Mouse (Mus musculus): Measurements from ENCODE around the gene Sdf4. TPM values are rescaled to one million over a fixed set of nuclear protein-coding genes. Genes with fewer than 3 reads are reported as not detected.

The Sdf4 gene
- total and polyA plus RNA-seq, 3 experiments = 111 to 117 TPM; not detected in 1

DNA sequence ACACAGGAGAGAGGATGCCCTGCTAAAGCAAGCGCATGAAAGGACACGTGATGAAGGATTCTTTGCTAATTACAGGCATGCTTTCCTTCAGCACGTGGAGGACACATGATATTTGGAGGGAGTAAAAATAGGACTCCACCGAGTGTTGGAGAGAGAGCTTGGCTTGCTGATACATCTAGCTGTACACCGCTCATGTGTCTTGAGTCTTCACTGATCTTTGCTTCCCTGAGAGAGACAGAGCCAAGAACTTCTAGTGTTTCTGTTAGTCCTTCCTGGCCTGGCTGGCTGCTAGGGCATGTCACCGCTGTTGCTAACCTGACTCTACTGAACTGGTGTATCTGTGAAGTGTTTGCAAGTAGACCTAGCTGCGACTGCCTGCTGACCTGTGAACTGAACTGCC, 31.5 kb downstream of the Sdf4 start:
- H3K36me3 ChIP-seq (ENCODE audit: control insufficient read depth in 1 of 2, insufficient read depth in 2 of 2, low read length in 2 of 2) = peaks cover 0 to 23% of the 10 kb centered on the region in 2 experiments; a peak in 2 of 4 replicates

GRCm38 (mm10) chr4:156026013-156026412, 33.3 kb downstream of the Sdf4 start, which contains the start of gene Tnfrsf18:
Gene Tnfrsf18 (plus strand): TSS chr4:156026164.
- peak within 1 kb of the TSS; percentile 44 to 45 for H3K4me3 ChIP-seq (ENCODE audit: control insufficient read depth in 1 of 2, insufficient read depth in 1 of 2, low read depth in 2 of 2, low read length in 2 of 2)
- peak within 1 kb of the TSS; percentile 62 for H3K9ac ChIP-seq (ENCODE audit: control insufficient read depth, low read depth, low read length, poor library complexity, severe bottlenecking)
- H3K9me3 ChIP-seq (replicated peaks; ENCODE audit: insufficient read depth, low read length) = no peaks in the 10 kb centered on the region
- DNase-seq (ENCODE audit: low read depth, low spot score) = peak; percentile 89
- H3K27ac ChIP-seq (ENCODE audit: control insufficient read depth, low read depth, low read length) = peak within 1 kb of the TSS; percentile 69
- TF ChIP-seq RAD21 (IDR thresholded peaks at IDR 0.05; ENCODE audit: low read depth, low read length) (peak; percentile 13), CHD2 (IDR thresholded peaks at IDR 0.05; ENCODE audit: low read length) (no peak), ZC3H11A (IDR thresholded peaks at IDR 0.05; ENCODE audit: low read depth, low read length) (no peak), MYB (IDR thresholded peaks at IDR 0.05; ENCODE audit: low read depth, low read length) (no peak), GABPA (IDR thresholded peaks at IDR 0.05; ENCODE audit: low read depth, low read length) (no peak), KAT2A (conservative IDR thresholded peaks at IDR 0.05; ENCODE audit: low read depth, low read length) (no peak), TCF12 (IDR thresholded peaks at IDR 0.05; ENCODE audit: low read depth, low read length) (no peak), TBP (IDR thresholded peaks at IDR 0.05; ENCODE audit: low read depth, low read length) (0 out of 2 replicates have a peak, but pooled peaks have one; percentile 31), SMC3 (IDR thresholded peaks at IDR 0.05; ENCODE audit: low read depth, low read length) (peak; percentile 4; the same call in 1 of the 2 replicates), EP300 (IDR thresholded peaks at IDR 0.05; ENCODE audit: low read depth in 1 of 2, low read length in 2 of 2) (peak; percentile 34 to 47; a peak in 2 of 4 replicates), ELF1 (IDR thresholded peaks at IDR 0.05; ENCODE audit: low read depth, low read length) (no peak), POLR2A (IDR thresholded peaks at IDR 0.05; ENCODE audit: control insufficient read depth in 1 of 2, insufficient read depth in 1 of 2, low read depth in 1 of 2, low read length in 2 of 2, poor library complexity in 1 of 2) (peak; percentile 18 to 60; a peak in 2 of 4 replicates), ZMIZ1 (IDR thresholded peaks at IDR 0.05; ENCODE audit: low read depth, low read length) (no peak), MAZ (IDR thresholded peaks at IDR 0.05; ENCODE audit: low read depth, low read length) (peak; percentile 71; the same call in 1 of the 2 replicates), SIN3A (IDR thresholded peaks at IDR 0.05; ENCODE audit: low read length) (peak; percentile 63), MAFK (IDR thresholded peaks at IDR 0.05; ENCODE audit: borderline replicate concordance, low read depth, low read length) (no peak), HCFC1 (IDR thresholded peaks at IDR 0.05; ENCODE audit: low read depth, low read length) (peak; percentile 39; the same call in 1 of the 2 replicates), ETS1 (IDR thresholded peaks at IDR 0.05; ENCODE audit: low read depth, low read length) (peak; percentile 53; the same call in 1 of the 2 replicates), CTCF (IDR thresholded peaks at IDR 0.05 in 2 of 3, conservative IDR thresholded peaks at IDR 0.05 in 1 of 3; ENCODE audit: control insufficient read depth in 1 of 3, insufficient read depth in 1 of 3, low read depth in 2 of 3, low read length in 3 of 3, poor library complexity in 1 of 3, severe bottlenecking in 1 of 3) (peak in 1 of 3 experiments; percentile 11; a peak in 1 of 6 replicates), RCOR1 (IDR thresholded peaks at IDR 0.05; ENCODE audit: low read depth, low read length) (0 out of 2 replicates have a peak, but pooled peaks have one; percentile 9), NELFE (IDR thresholded peaks at IDR 0.05; ENCODE audit: low read depth, low read length) (peak; percentile 34; the same call in 1 of the 2 replicates), MYC (IDR thresholded peaks at IDR 0.05; ENCODE audit: low read depth, low read length) (no peak), MXI1 (IDR thresholded peaks at IDR 0.05; ENCODE audit: low read depth, low read length) (0 out of 2 replicates have a peak, but pooled peaks have one; percentile 35), CHD1 (IDR thresholded peaks at IDR 0.05; ENCODE audit: low read depth, low read length) (no peak), ZNF384 (IDR thresholded peaks at IDR 0.05; ENCODE audit: low read depth, low read length) (no peak), JUND (IDR thresholded peaks at IDR 0.05; ENCODE audit: low read depth, low read length) (no peak), BHLHE40 (IDR thresholded peaks at IDR 0.05; ENCODE audit: borderline replicate concordance, low read depth, low read length) (no peak)
- no peaks in the 10 kb centered on the region for H3K27me3 ChIP-seq (ENCODE audit: control insufficient read depth in 1 of 2, insufficient read depth in 2 of 2, low read length in 2 of 2)
- H3K36me3 ChIP-seq (ENCODE audit: control insufficient read depth in 1 of 2, insufficient read depth in 2 of 2, low read length in 2 of 2) = peaks cover 0 to 23% of the 10 kb centered on the region in 2 experiments; a peak in 2 of 4 replicates
- no peaks in the 10 kb centered on the region for H3K79me2 ChIP-seq (ENCODE audit: control insufficient read depth, insufficient read depth, low read length, poor library complexity)
- H3K4me1 ChIP-seq (ENCODE audit: control insufficient read depth in 1 of 2, insufficient read depth in 2 of 2, low read length in 2 of 2) = peaks cover 8 to 32% of the 10 kb centered on the region in 2 experiments

More for the DNA sequence above, 31.5 kb downstream of the Sdf4 start:
- Histone ChIP-seq H3K4me1 (ENCODE audit: control insufficient read depth in 1 of 2, insufficient read depth in 2 of 2, low read length in 2 of 2) (peaks cover 8 to 32% of the 10 kb centered on the region in 2 experiments), H3K9me3 (replicated peaks; ENCODE audit: insufficient read depth, low read length) (no peaks in the 10 kb centered on the region), H3K9ac (ENCODE audit: control insufficient read depth, low read depth, low read length, poor library complexity, severe bottlenecking) (no peak overlapping the region), H3K79me2 (ENCODE audit: control insufficient read depth, insufficient read depth, low read length, poor library complexity) (no peaks in the 10 kb centered on the region), H3K27ac (ENCODE audit: control insufficient read depth, low read depth, low read length) (no peak overlapping the region), H3K4me3 (ENCODE audit: control insufficient read depth in 1 of 2, insufficient read depth in 1 of 2, low read depth in 2 of 2, low read length in 2 of 2) (no peak overlapping the region), H3K27me3 (ENCODE audit: control insufficient read depth in 1 of 2, insufficient read depth in 2 of 2, low read length in 2 of 2) (no peaks in the 10 kb centered on the region)
- DNase-seq (ENCODE audit: low read depth, low spot score) = no peak
- TF ChIP-seq ZKSCAN1 (IDR thresholded peaks at IDR 0.05; ENCODE audit: low read depth, low read length) = no peak
- no peak for TF ChIP-seq NRF1 (IDR thresholded peaks at IDR 0.05; ENCODE audit: insufficient read depth, low read depth, low read length, poor library complexity, severe bottlenecking)
- no peak for TF ChIP-seq CHD1 (IDR thresholded peaks at IDR 0.05; ENCODE audit: low read depth, low read length)
- no peak for TF ChIP-seq MXI1 (IDR thresholded peaks at IDR 0.05; ENCODE audit: low read depth, low read length)
- TF ChIP-seq CHD2 (IDR thresholded peaks at IDR 0.05; ENCODE audit: low read length) = no peak
- TF ChIP-seq ZNF384 (IDR thresholded peaks at IDR 0.05; ENCODE audit: low read depth, low read length) = no peak

Data from MEL (cell line).